Mouse (Mus musculus) ES-E14 (cell line): ENCODE measurements around the gene Syt8. TPM values are rescaled to one million over a fixed set of nuclear protein-coding genes. Genes with fewer than 3 reads are reported as not detected.

Source experiments
- DNase-seq: peaks from one replicate; pipeline ENCODE4 v3.0.0-alpha.2; 2013; ENCODE audit warnings: low read depth, low spot score
- H3K27ac ChIP-seq: 2 replicates; pipeline ENCODE4 v1.5.1; 2012; ENCODE audit warnings: low read depth, mild to moderate bottlenecking, low read length, moderate library complexity, mixed read lengths; ENCODE audit not compliant: poor library complexity, insufficient read depth, severe bottlenecking
- H3K36me3 ChIP-seq: 2 replicates; pipeline ENCODE4 v1.6.1; 2012; ENCODE audit warnings: mild to moderate bottlenecking, low read length, moderate library complexity, mixed read lengths; ENCODE audit not compliant: control insufficient read depth, poor library complexity, insufficient read depth, severe bottlenecking
- H3K4me1 ChIP-seq, 2 experiments: fragments of 150-350 bp in 1 of 2; sonication (generic) in 1 of 2; 2 replicates each; pipeline ENCODE4 v1.6.1; 2012; ENCODE audit warnings: low read length in 2 of 2, mild to moderate bottlenecking in 1 of 2, mixed read lengths in 1 of 2; ENCODE audit not compliant: control insufficient read depth in 2 of 2, insufficient read depth in 2 of 2, poor library complexity in 1 of 2
- H3K4me3 ChIP-seq, 2 experiments: fragments of 150-350 bp in 1 of 2; sonication (generic) in 1 of 2; 2 replicates each; pipeline ENCODE4 v1.5.1; 2012; ENCODE audit warnings: low read length in 2 of 2, low read depth in 1 of 2, mild to moderate bottlenecking in 1 of 2, mixed read lengths in 1 of 2; ENCODE audit not compliant: insufficient read depth in 1 of 2, poor library complexity in 1 of 2, severe bottlenecking in 1 of 2
- H3K9ac ChIP-seq: 2 replicates; pipeline ENCODE4 v1.6.1; 2012; ENCODE audit warnings: low read depth, mild to moderate bottlenecking, low read length, mixed read lengths; ENCODE audit not compliant: poor library complexity, insufficient read depth, severe bottlenecking
- H3K9me3 ChIP-seq: fragments of 150-350 bp; sonication (generic); 2 replicates; pipeline ENCODE4 v1.6.1; 2012; ENCODE audit warnings: low read depth, mild to moderate bottlenecking, low read length; ENCODE audit not compliant: control insufficient read depth, insufficient read depth
- CHD2 ChIP-seq: IDR thresholded peaks from 2 replicates; pipeline ENCODE4 v1.6.1; 2014; ENCODE audit warnings: mild to moderate bottlenecking, low read depth, low read length, inconsistent platforms
- HCFC1 ChIP-seq: IDR thresholded peaks from 2 replicates; pipeline ENCODE4 v1.6.1; 2012; ENCODE audit warnings: low read length, inconsistent platforms, borderline replicate concordance; ENCODE audit not compliant: insufficient read depth
- MAFK ChIP-seq: IDR thresholded peaks from 2 replicates; pipeline ENCODE4 v1.6.1; 2014; ENCODE audit warnings: mild to moderate bottlenecking, low read depth, low read length, inconsistent platforms; ENCODE audit not compliant: insufficient read depth
- ZC3H11A ChIP-seq: IDR thresholded peaks from 2 replicates; pipeline ENCODE4 v1.6.1; 2012; ENCODE audit warnings: low read depth, mild to moderate bottlenecking, inconsistent platforms, low read length, borderline replicate concordance
- ZNF384 ChIP-seq: IDR thresholded peaks from 2 replicates; pipeline ENCODE4 v1.6.1; 2012; ENCODE audit warnings: low read depth, low read length, inconsistent platforms
- in situ Hi-C, 2 experiments: fragments of 600-800 bp; cut with MboI; formaldehyde crosslinking; loops; one replicate each; pipeline ENCODE4 v1.15.1; 2025; ENCODE audit warnings: low sequenced_read_pairs in 2 of 2, inconsistent platforms in 1 of 2; ENCODE audit not compliant: unreplicated experiment in 2 of 2
- total RNA-seq: library from RNA; depleted of rRNA; stranded (reverse); fragments of 300-350 nt; gene quantifications from 2 replicates; pipeline ENCODE4 v1.2.3, GENCODE M21; 2012

Syt8 gene
- total RNA-seq, 1 experiment = 0.94 TPM

GRCm38 (mm10) chr7:142444171-142444570, 9.5 kb downstream of the Syt8 start:
- in situ Hi-C loops = no loop called here
- Histone ChIP-seq H3K36me3 (no peaks in the 10 kb centered on the region), H3K9me3 (no peaks in the 10 kb centered on the region), H3K27ac (no peak overlapping the region), H3K4me3 (no peak overlapping the region), H3K4me1 (peaks cover 0 to 1% of the 10 kb centered on the region in 2 experiments; a peak in 1 of 4 replicates), H3K9ac (no peak overlapping the region)
- TF ChIP-seq MAFK = no peak
- TF ChIP-seq CHD2 = no peak
- no peak for TF ChIP-seq HCFC1
- TF ChIP-seq ZNF384 = no peak
- TF ChIP-seq ZC3H11A = no peak
- DNase-seq = no peak

GRCm38 (mm10) chr7:142445324-142445723, 10.7 kb downstream of the Syt8 start:
- DNase-seq = no peak
- no peak for TF ChIP-seq CHD2
- no peak for TF ChIP-seq ZC3H11A
- TF ChIP-seq HCFC1 = no peak
- TF ChIP-seq ZNF384 = no peak
- no peak for TF ChIP-seq MAFK
- Histone ChIP-seq H3K27ac (no peak overlapping the region), H3K9ac (no peak overlapping the region; the same call in 1 of the 2 replicates), H3K9me3 (no peaks in the 10 kb centered on the region), H3K4me3 (no peak overlapping the region), H3K4me1 (peaks cover 0 to 1% of the 10 kb centered on the region in 2 experiments; a peak in 1 of 4 replicates), H3K36me3 (no peaks in the 10 kb centered on the region)
- in situ Hi-C loops = no loop called here

- Histone ChIP-seq H3K27ac (no peak overlapping the region), H3K4me1 (peaks cover 0 to 1% of the 10 kb centered on the region in 2 experiments; a peak in 1 of 4 replicates), H3K9me3 (no peaks in the 10 kb centered on the region), H3K4me3 (no peak overlapping the region), H3K36me3 (no peaks in the 10 kb centered on the region), H3K9ac (no peak overlapping the region)
- in situ Hi-C loops = no loop called here
- TF ChIP-seq ZC3H11A (no peak), CHD2 (no peak), HCFC1 (no peak), ZNF384 (no peak), MAFK (no peak)
- no peak for DNase-seq
Measured at GRCm38 (mm10) chr7:142446264-142446663, 11.6 kb downstream of the Syt8 start.

GRCm38 (mm10) chr7:142449038-142449617, 14.5 kb downstream of the Syt8 start:
- TF ChIP-seq ZC3H11A (no peak), CHD2 (no peak), HCFC1 (no peak), ZNF384 (no peak), MAFK (no peak)
- in situ Hi-C loops = no loop called here

More at GRCm38 (mm10) chr7:142449038-142449617, 14.5 kb downstream of the Syt8 start:
- Histone ChIP-seq H3K9ac (no peak overlapping the region), H3K27ac (no peak overlapping the region), H3K4me1 (no peaks in the 10 kb centered on the region), H3K4me3 (no peak overlapping the region), H3K36me3 (no peaks in the 10 kb centered on the region), H3K9me3 (no peaks in the 10 kb centered on the region)
- no peak for DNase-seq
